ENCODE assay signal across 9 mouse cellular contexts in the genomic region with DNA sequence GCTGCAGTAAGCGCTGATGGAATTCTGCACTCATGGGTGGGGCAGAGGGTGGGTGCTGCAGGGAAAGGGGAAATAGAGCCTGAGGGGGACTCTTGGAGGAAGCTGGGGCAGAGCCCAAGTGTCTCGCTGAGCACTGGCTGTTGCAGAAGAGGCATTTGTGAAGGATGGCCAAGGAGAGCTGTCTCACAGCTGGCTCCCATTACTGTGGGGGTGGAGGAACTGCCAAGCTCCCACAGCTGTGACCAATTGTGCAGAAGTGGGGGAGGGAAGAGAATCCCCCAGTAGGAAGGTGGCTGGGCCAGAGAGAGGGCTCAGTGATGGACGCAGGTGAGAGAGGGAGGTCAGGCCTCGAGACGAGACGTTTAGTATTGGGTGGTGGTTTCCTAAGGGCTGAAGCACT. TPM values are rescaled to one million over a fixed set of nuclear protein-coding genes. Genes with fewer than 3 reads are reported as not detected.
A peak's percentile ranks its signal among the peaks of the same experiment; 100 is the strongest.
DNase-seq lines count a peak whose midpoint lies in the region; ATAC-seq and TF ChIP-seq lines count a peak whose summit lies in the region.
"Had no signal": no experiment of that assay in that cellular context is flagged by ENCODE, and none has a peak within 500 bp of the region (broad histone marks: within the 10 kb centered on the region; RNA-seq: fewer than 3 reads in every experiment).

No protein-coding gene starts in this region.

- ATAC-seq in lung, embryonic 14.5 days (ENCODE audit: insufficient read depth) = peak; percentile 64

- intact Hi-C loops in gastrocnemius, postnatal 36 days (cut with DNase I) = no loop called here

- H3K9ac ChIP-seq in lung, embryonic 14.5 days = no peak overlapping the region
- H3K9ac ChIP-seq: liver, embryonic 15.5 days had no signal

- no peak for TF ChIP-seq CTCF in lung, embryonic 14.5 days (IDR thresholded peaks at IDR 0.05; ENCODE audit: low read depth)

- no peaks in the 10 kb centered on the region for H3K9me3 ChIP-seq in heart, embryonic 10.5 days
- H3K9me3 ChIP-seq in lung, embryonic 14.5 days (ENCODE audit: low read depth, low read length) = no peaks in the 10 kb centered on the region
- H3K9me3 ChIP-seq: liver, embryonic 15.5 days had no signal

- H3K27ac ChIP-seq in heart, embryonic 10.5 days = no peak overlapping the region
- H3K27ac ChIP-seq in lung, embryonic 14.5 days (ENCODE audit: low read depth) = no peak overlapping the region
- H3K27ac ChIP-seq: liver, embryonic 15.5 days had no signal

- WGBS in heart, embryonic 10.5 days = 57% methylated on average over 6 of the region's 6 CpGs
- 42% methylated on average over 6 of the region's 6 CpGs for WGBS in lung, embryonic 14.5 days

- H3K27me3 ChIP-seq in heart, embryonic 10.5 days (ENCODE audit: insufficient read depth, poor library complexity, severe bottlenecking) = no peaks in the 10 kb centered on the region
- no peaks in the 10 kb centered on the region for H3K27me3 ChIP-seq in lung, embryonic 14.5 days (ENCODE audit: insufficient read depth, low read length)
- H3K27me3 ChIP-seq: liver, embryonic 15.5 days had no signal

- DNase-seq in heart, adult 11 months = peak; percentile 98
- DNase-seq in heart, embryonic 10.5 days (ENCODE audit: low spot score) = no peak
- DNase-seq in R1 (ENCODE audit: low read depth, low spot score) = peak; percentile 48
- DNase-seq in gastrocnemius, postnatal 36 days = peak; percentile 44 to 46
- DNase-seq in lung, embryonic 14.5 days = peak; percentile 72
- no peak for DNase-seq in adrenal gland, postnatal 10 days
- no peak for DNase-seq in cerebellum, adult 9-10 months
- no peak for DNase-seq in left cerebral cortex, adult 8-10 months (ENCODE audit: low spot score in 2 of 2)

- H3K4me3 ChIP-seq in heart, embryonic 10.5 days = no peak overlapping the region
- no peak overlapping the region for H3K4me3 ChIP-seq in lung, embryonic 14.5 days (ENCODE audit: low read depth, low read length)
- H3K4me3 ChIP-seq: liver, embryonic 15.5 days had no signal

- H3K4me2 ChIP-seq in lung, embryonic 14.5 days = no peak overlapping the region
- H3K4me2 ChIP-seq: liver, embryonic 15.5 days had no signal

- H3K4me1 ChIP-seq in heart, embryonic 10.5 days = peaks cover 22% of the 10 kb centered on the region
- H3K4me1 ChIP-seq in lung, embryonic 14.5 days (ENCODE audit: insufficient read depth) = 0 out of 2 replicates have a peak, but pooled peaks cover 6% of the 10 kb centered on the region
- H3K4me1 ChIP-seq: liver, embryonic 15.5 days had no signal

- H3K36me3 ChIP-seq in heart, embryonic 10.5 days = peaks cover 71% of the 10 kb centered on the region
- H3K36me3 ChIP-seq in lung, embryonic 14.5 days (ENCODE audit: insufficient read depth) = peaks cover 45% of the 10 kb centered on the region
- H3K36me3 ChIP-seq: liver, embryonic 15.5 days had no signal

RNA-seq across cellular contexts. Expression of a gene that starts 54.2 kb away (rescaled TPM):
- 33.0 and 34.2 TPM in 2 replicates for polyA plus RNA-seq in heart, embryonic 10.5 days (2016; fragmentation: Nextera tagmentation; extraction: Ambion mirVana)
- total RNA-seq in gastrocnemius, postnatal 36 days (2021) = 10 to 100 TPM; 15.6 to 18.4 TPM
- 59.6 and 61.2 TPM in 2 replicates for polyA plus RNA-seq in lung, embryonic 14.5 days (2014; fragmentation: Nextera tagmentation; extraction: Ambion mirVana)
- total RNA-seq in adrenal gland, postnatal 10 days (2021) = 10 to 100 TPM; 70.7 to 71.5 TPM
- total RNA-seq in left cerebral cortex, adult 8-10 months (2022) = 100 to 1,000 TPM; 124 to 132 (median 125) TPM

Comparison
In these comparisons a context has a peak if more than half of its experiments do, and no peak if none do; other contexts are left out.
1. DNase-seq: peak in heart, adult 11 months (single experiment), R1 (single experiment), gastrocnemius, postnatal 36 days (2 of 2) and lung, embryonic 14.5 days (single experiment); none in heart, embryonic 10.5 days (single experiment), adrenal gland, postnatal 10 days (single experiment), cerebellum, adult 9-10 months (single experiment) and left cerebral cortex, adult 8-10 months (0 of 2).